Mouse (Mus musculus) bone marrow macrophage, adult 2 months (primary cell): ENCODE measurements around the gene Add1.

Experiments
- CTCF ChIP-seq: IDR thresholded peaks from 2 replicates; pipeline ENCODE4 v1.5.1; 2012; ENCODE audit warnings: low read depth, mild to moderate bottlenecking, low read length, moderate library complexity
- POLR2A ChIP-seq: IDR thresholded peaks from 2 replicates; pipeline ENCODE4 v1.6.1; 2012; ENCODE audit warnings: mild to moderate bottlenecking, low read depth, low read length, borderline replicate concordance

DNA sequence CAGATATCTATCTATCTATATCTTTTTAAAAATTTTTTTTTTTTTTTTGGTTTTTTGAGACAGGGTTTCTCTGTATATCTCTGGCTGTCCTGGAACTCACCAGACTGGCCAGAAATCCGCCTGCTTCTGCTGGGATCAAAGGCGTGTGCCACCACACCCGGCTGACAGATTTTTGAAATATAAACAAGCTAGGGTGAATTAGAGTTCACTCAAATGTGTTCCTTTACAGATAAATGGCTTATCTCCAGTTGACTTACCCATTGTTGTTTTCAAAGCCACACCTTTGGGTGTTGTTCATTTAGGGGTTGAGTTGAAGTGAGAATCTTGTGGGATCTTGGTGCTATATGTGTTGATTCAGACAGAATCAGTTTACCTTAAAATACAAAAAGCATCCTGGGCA lies 5.9 kb downstream of the Add1 start:
- TF ChIP-seq POLR2A = no peak
- no peak for TF ChIP-seq CTCF
